Mouse (Mus musculus) 3T3-L1 (cell line): Measurements from ENCODE around the gene Supv3l1.
A peak's percentile ranks its signal among the peaks of the same experiment; 100 is the strongest.
"Not testable (repeated sequence)": the region's sequence is repeated elsewhere in the genome, so short reads cannot be mapped to it uniquely, and the experiment has no call there.

Experiments
- DNase-seq: peaks from one replicate; pipeline ENCODE4 v3.0.0-alpha.2; 2015; ENCODE audit warnings: low read depth, low spot score

The Supv3l1 gene

GRCm38 (mm10) chr10:62449364-62450279 lies at the start of gene Supv3l1, which contains the start of gene 4930507D05Rik:
Gene Supv3l1, minus strand, starts transcription at chr10:62449738.
Gene 4930507D05Rik, plus strand, starts transcription at chr10:62449489.
- DNase-seq, result peak; percentile 92

DNA sequence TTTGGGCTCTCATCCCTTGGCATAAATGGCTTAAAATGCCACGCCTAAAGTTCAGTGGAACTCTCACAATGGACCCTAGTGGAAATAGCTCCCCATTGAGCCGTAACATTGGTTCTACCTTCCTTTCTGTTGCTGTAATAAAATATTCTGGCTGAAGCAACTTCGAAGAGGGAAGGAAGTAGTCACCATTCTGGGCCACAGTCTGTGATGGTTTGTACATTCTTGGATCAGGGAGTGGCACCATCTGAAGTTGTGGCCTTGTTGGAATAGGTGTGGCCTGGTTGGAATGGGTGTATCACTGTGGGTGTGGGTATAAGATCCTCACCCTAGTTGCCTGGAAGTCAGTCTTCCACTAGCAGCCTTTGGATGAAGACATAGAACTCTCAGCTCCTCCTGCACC lies 42.1 kb upstream of the Supv3l1 start:
- DNase-seq, result not testable (repeated sequence)

DNA sequence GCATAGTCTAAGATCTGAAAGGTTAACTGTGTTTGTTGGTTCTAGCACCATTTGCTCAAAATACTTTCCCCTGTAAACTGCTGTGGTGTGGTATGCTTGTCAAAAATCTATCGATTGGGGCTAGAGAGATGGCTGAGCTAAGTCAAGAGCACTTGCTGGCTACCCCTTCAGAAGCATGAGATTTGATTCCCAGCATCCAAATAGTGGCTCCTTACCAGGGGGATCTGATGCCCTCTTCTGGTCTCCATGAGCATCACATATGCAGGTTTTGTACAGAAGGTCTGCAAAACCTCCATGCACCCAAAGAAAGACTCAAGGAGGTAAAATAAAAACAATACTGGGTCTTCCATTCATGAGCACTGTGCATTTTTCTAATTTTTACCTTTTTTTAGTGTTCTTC lies 38.7 kb upstream of the Supv3l1 start:
- DNase-seq, result peak; percentile 81

GRCm38 (mm10) chr10:62486618-62487415 lies 37.3 kb upstream of the Supv3l1 start, which contains the start of gene Vps26a:
Gene Vps26a, minus strand, starts transcription at chr10:62486805.
- DNase-seq, result peak; percentile 97

DNA sequence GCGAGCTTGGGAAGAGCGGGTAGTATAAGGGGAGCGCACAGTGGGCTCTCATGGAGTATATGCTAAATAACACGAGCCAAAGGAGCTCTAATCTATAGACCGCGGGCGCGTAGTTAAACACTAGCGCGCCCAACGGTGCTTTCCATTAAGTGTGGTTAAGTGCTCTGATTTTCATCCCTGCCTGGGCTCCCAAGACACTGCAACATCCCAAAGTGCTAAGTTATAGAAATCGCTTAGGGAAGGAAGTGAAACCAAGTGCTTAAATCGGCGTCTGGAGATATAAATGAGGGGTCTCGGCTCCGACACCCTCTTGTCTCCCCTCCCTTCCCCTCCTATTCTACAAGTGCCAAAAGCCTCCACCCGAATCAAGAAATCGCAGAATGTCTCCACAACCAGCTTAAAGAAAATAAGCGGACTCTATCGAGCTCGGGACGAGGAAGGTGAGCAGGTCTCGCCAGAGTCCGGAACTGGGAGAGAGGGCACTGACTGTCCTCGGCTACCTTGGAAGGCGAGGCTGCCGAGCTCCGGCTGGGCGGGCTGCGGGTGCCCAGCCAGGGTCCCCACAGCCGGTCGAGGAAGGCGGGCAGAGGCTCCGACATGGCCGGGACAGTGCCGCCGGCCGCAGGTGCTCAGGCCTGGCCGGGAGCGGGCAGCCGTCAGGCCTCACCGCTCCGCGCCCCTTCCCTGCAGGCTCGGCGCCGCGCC lies 36.5 kb upstream of the Supv3l1 start:
- DNase-seq, result peak; percentile 63

- no peak for DNase-seq
Measured at GRCm38 (mm10) chr10:62481108-62481852, 31.7 kb upstream of the Supv3l1 start.

- DNase-seq, result no peak
Measured at GRCm38 (mm10) chr10:62476980-62477379, 27.4 kb upstream of the Supv3l1 start.

DNA sequence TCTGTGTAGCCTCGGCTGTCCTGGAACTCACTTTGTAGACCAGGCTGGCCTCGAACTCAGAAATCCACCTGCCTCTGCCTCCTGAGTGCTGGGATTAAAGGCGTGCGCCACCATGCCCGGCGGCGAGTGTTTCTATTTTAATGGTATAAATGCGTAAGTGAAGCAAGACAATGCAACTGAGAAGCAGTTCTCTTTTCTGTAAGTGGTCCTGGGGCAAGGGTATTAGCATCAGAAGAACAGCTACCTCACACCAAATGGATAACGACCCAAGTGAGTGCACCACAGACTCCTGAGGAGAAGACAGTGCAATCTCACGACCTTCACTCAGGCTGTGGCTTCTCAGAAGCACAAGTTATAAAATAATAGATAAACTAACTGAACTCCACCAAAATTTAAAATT lies 25.4 kb upstream of the Supv3l1 start:
- no peak for DNase-seq

DNA sequence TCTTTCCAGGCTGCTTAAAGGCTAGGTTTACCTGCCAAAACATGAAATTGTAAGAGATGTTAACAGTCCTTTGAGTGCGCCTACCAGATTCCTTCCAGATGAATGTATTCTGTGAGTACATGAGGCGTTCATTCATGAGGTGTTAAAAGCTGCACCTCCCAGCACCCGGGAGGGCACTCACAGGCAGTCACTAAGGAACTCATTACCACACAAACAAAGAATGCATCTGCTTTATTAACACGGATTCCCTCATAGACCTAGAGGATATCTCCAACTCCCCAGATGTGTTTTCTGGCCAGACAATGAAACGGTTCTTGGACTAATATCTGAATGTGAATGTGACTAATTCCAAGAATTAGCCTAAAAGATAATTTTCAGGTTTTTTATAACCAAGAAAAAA lies 21.6 kb upstream of the Supv3l1 start:
- DNase-seq, result no peak

DNA sequence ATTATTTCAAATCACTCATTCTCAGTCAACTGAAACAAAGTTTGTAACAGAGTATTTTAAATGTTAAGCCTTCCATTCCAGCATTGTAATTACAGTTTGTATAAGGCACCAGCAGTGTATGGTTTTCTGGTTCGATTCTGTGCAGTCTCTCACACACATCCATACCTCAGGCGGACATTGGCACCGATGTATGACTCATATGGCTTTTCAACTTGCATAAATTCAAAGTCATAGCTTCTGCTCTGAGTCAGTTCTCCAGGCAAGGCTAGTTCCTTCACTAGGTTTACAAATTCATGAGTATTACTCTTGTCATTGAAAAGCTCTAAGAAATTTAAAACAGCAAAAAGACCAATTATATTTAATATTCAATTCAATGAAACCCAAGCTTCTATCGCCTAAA lies 20.2 kb upstream of the Supv3l1 start:
- DNase-seq, result peak; percentile 33

DNA sequence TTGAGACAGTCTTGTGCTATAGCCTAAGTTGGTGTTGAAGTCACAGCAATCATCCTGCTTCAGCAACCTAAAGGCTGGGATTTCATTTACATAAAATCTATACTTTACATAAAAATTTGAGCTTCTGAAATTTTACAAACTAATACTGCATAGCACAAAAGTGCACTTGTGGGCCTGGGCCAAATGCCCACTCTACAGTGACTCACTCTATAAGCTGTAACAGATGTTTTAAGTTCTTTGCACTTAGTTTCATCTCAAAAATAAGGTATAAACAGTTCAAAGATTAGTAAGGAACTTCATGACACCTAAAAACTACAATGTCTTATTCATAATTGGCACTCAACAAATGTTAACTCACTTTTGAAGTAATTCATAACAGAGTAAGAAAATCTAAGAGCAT lies 11.8 kb upstream of the Supv3l1 start:
- DNase-seq, result peak; percentile 64

- not testable (repeated sequence) for DNase-seq
Measured at GRCm38 (mm10) chr10:62452001-62452400, 2.5 kb upstream of the Supv3l1 start.

DNA sequence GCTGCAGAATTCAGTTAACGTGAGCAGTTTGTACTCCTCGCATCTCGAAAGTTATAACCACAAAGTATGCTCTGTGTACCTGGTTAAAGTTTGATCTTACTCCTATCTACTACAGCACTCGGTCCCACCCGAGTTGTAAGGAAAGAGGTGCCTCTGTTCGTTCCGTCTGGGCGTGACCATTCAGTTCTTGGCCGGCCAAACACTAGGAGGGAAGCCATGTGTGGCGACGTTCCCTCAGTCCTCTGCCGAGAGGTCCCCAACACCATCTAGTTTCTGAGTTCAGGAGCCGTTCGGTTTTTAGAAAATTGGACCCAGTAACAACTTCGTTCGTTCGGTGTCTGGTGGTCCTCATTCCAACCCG lies 722 bp upstream of the Supv3l1 start:
- DNase-seq, result no peak

- DNase-seq, result no peak
Measured at GRCm38 (mm10) chr10:62430427-62430826, 19.1 kb downstream of the Supv3l1 start.

DNA sequence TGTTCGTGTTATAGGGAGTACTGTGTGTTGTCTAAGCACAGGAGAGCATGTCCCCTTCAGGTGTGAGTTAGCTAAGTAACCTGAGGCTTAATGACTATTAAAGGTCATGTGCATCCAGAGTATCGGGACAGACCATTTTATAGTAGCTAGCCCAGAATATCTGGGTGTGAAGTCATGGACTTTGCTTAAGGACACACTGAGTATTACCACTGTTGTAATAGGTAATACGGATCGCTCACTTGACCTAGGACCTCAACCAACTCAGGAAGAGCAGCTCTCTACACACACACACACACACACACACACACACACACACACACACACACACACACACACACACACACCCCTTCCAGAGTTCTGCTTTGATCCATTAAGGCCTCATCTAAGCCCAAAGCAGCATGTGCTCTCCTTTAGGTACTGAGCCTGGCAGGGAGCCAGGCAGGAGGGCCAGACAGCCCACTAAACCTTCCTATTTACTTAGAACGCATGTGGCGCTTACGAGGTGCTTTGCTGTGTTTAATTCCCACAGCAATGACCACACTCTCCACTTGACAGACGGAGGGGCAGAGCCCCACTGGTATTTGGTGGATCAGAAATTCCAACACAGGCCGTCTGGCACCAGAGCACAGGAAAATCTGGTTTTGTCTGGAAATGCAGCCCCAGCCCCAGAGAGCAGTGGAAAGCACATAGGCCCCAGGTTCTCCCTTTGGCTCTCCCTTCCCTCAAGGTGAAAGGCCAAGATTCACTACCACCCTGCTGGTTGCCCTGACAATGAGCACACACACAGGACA lies 24.3 kb downstream of the Supv3l1 start:
- no peak for DNase-seq

GRCm38 (mm10) chr10:62422255-62422654 lies 27.3 kb downstream of the Supv3l1 start, which contains the start of gene Hkdc1:
Gene Hkdc1, minus strand, starts transcription at chr10:62422491.
- no peak for DNase-seq

DNA sequence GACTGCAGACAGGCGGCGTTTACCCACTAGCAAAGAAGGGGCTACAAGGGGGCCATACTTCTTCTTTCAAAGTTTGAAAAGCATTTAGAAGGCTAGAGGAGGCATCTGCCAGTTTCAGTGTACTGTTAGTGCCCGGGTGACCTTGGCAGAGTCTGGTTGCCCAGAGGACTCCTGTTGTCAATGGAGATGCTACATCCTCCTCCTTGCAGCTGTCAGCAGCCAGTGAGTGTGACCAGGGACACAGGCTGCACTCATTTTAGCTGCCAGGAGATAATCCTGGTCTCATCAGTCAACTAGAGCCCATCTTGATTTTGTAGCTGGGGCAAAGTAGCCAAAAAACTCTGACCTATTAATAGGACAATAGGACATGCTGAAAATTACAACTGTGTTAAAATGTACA lies 28.4 kb downstream of the Supv3l1 start:
- no peak for DNase-seq

DNA sequence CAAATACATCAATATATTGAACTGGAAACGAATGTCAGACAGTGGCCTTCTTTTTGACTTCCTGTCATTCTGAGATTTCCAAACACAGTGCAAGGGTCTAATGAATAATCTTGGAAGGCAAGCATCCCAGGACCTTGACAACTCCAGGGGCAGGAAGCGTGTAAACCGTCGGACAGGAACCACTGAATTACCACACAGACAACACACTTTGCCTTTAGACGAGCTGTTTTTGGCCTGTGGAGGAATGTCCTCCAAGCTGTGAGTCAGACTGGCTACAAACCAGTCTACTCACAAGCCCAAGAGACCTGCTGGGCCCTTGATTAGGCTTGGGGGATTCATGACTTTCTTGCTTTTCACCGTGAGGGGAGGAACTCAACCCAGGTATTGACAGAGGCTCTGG lies 29.1 kb downstream of the Supv3l1 start:
- DNase-seq, result no peak

GRCm38 (mm10) chr10:62419422-62419821 lies 30.1 kb downstream of the Supv3l1 start:
- no peak for DNase-seq

DNA sequence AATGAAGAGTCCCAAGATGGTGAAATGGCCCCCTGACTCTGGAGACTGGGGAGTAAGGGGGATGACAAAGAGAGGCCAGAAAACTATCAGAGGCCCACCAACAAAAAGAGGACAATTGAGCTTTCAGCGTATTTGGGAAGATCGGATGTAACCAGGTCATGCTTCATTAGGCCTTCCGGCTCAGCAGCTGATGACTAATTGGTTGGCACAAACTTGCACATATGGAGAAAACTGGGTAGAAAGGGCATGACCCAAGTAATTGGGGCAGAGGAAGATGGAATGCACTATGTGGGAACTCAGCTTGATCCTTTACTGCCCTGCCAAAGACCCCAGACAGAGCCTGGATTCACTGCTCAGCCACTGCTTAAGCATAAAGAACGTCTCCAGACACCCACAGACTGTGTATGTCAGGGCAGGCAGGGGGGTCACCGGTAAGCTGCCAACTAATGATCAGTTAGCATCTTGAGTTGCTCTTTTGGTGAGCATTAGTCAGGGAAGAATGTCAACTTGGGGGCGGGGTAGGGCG lies 30.6 kb downstream of the Supv3l1 start:
- peak; percentile 29 for DNase-seq
